Mouse (Mus musculus): ENCODE measurements around the gene Tmod4.

Gene Tmod4

GRCm38 (mm10) chr3:95174011-95174592, 49.8 kb downstream of the Tmod4 start:
- peak; percentile 88 for DNase-seq

GRCm38 (mm10) chr3:95176500-95176899, 52.2 kb downstream of the Tmod4 start:
- no peak for DNase-seq

GRCm38 (mm10) chr3:95177583-95177982, 53.3 kb downstream of the Tmod4 start:
- no peak for DNase-seq

Measured in cerebellum, adult 18-20 months (tissue).